Mouse (Mus musculus) bone marrow macrophage, adult 2 months (primary cell): ENCODE data around the gene Car11. TPM values are rescaled to one million over a fixed set of nuclear protein-coding genes. Genes with fewer than 3 reads are reported as not detected.

Experiments used
- H3K27ac ChIP-seq: 2 replicates; pipeline ENCODE4 v1.5.1; 2012; ENCODE audit warnings: low read depth, low read length; ENCODE audit not compliant: insufficient read depth
- H3K4me1 ChIP-seq: 2 replicates; pipeline ENCODE4 v1.6.1; 2012; ENCODE audit warnings: low read length; ENCODE audit not compliant: control insufficient read depth, insufficient read depth
- H3K4me3 ChIP-seq: 2 replicates; pipeline ENCODE4 v1.5.1; 2012; ENCODE audit warnings: mild to moderate bottlenecking, low read length, moderate library complexity; ENCODE audit not compliant: insufficient read depth
- CTCF ChIP-seq: IDR thresholded peaks from 2 replicates; pipeline ENCODE4 v1.5.1; 2012; ENCODE audit warnings: low read depth, mild to moderate bottlenecking, low read length, moderate library complexity
- POLR2A ChIP-seq: IDR thresholded peaks from 2 replicates; pipeline ENCODE4 v1.6.1; 2012; ENCODE audit warnings: mild to moderate bottlenecking, low read depth, low read length, borderline replicate concordance
- polyA plus RNA-seq: library from polyadenylated mRNA; stranded (reverse); fragments of >200 nt; gene quantifications from 2 replicates; pipeline ENCODE4 v1.2.4, GENCODE M21; 2012; ENCODE audit not compliant: missing spikeins, insufficient read depth, insufficient read length

Car11 gene
- polyA plus RNA-seq, 1 experiment: 1.3 TPM

GRCm38 (mm10) chr7:45733477-45733876 is 33.8 kb downstream of the Car11 start:
- H3K4me1 ChIP-seq: no peaks in the 10 kb centered on the region
- H3K27ac ChIP-seq: no peak overlapping the region
- no peak for TF ChIP-seq POLR2A
- no peak for TF ChIP-seq CTCF
- H3K4me3 ChIP-seq: no peak overlapping the region

- H3K27ac ChIP-seq: no peak overlapping the region
- TF ChIP-seq POLR2A: no peak
- TF ChIP-seq CTCF: peak; percentile 65
- peaks cover 7% of the 10 kb centered on the region; the same call in 1 of the 2 replicates for H3K4me1 ChIP-seq
- H3K4me3 ChIP-seq: no peak overlapping the region
Measured at GRCm38 (mm10) chr7:45739162-45739763, 39.6 kb downstream of the Car11 start.

GRCm38 (mm10) chr7:45739820-45740219 is 40.2 kb downstream of the Car11 start:
- H3K4me1 ChIP-seq: peaks cover 7% of the 10 kb centered on the region; the same call in 1 of the 2 replicates
- no peak overlapping the region for H3K4me3 ChIP-seq
- no peak overlapping the region for H3K27ac ChIP-seq
- TF ChIP-seq POLR2A (no peak), CTCF (no peak)

GRCm38 (mm10) chr7:45741308-45741707 is 41.7 kb downstream of the Car11 start:
- Histone ChIP-seq H3K4me1 (peaks cover 7% of the 10 kb centered on the region; the same call in 1 of the 2 replicates), H3K4me3 (peak overlapping the region; percentile 65), H3K27ac (peak overlapping the region; percentile 50)
- TF ChIP-seq CTCF: no peak
- TF ChIP-seq POLR2A: no peak

- Histone ChIP-seq H3K4me3 (peak overlapping the region; percentile 65), H3K4me1 (peaks cover 7% of the 10 kb centered on the region; the same call in 1 of the 2 replicates), H3K27ac (peak overlapping the region; percentile 50)
- TF ChIP-seq CTCF: no peak
- TF ChIP-seq POLR2A: 0 out of 2 replicates have a peak, but pooled peaks have one; percentile 3
Measured at GRCm38 (mm10) chr7:45741777-45742176, 42.1 kb downstream of the Car11 start.

- TF ChIP-seq CTCF: no peak
- no peak for TF ChIP-seq POLR2A
- peak overlapping the region; percentile 65 for H3K4me3 ChIP-seq
- H3K27ac ChIP-seq: peak overlapping the region; percentile 32
- peaks cover 7% of the 10 kb centered on the region; the same call in 1 of the 2 replicates for H3K4me1 ChIP-seq
Measured at GRCm38 (mm10) chr7:45742338-45742737, 42.7 kb downstream of the Car11 start.

GRCm38 (mm10) chr7:45744387-45744786 is 44.7 kb downstream of the Car11 start:
- no peak overlapping the region for H3K4me3 ChIP-seq
- TF ChIP-seq POLR2A (no peak), CTCF (no peak)
- no peak overlapping the region for H3K27ac ChIP-seq
- peaks cover 24% of the 10 kb centered on the region for H3K4me1 ChIP-seq

GRCm38 (mm10) chr7:45746518-45746917 is 46.9 kb downstream of the Car11 start:
- H3K4me1 ChIP-seq: peaks cover 25% of the 10 kb centered on the region
- TF ChIP-seq POLR2A: no peak
- TF ChIP-seq CTCF: peak; percentile 55
- H3K27ac ChIP-seq: no peak overlapping the region
- H3K4me3 ChIP-seq: no peak overlapping the region

- peaks cover 23% of the 10 kb centered on the region for H3K4me1 ChIP-seq
- H3K27ac ChIP-seq: no peak overlapping the region
- H3K4me3 ChIP-seq: no peak overlapping the region
- TF ChIP-seq POLR2A: no peak
- TF ChIP-seq CTCF: no peak
Measured at GRCm38 (mm10) chr7:45747450-45747849, 47.8 kb downstream of the Car11 start.

GRCm38 (mm10) chr7:45748110-45748509 is 48.5 kb downstream of the Car11 start:
- peaks cover 23% of the 10 kb centered on the region for H3K4me1 ChIP-seq
- no peak overlapping the region for H3K27ac ChIP-seq
- no peak overlapping the region for H3K4me3 ChIP-seq
- TF ChIP-seq CTCF (no peak), POLR2A (no peak)

GRCm38 (mm10) chr7:45749401-45749800 is 49.8 kb downstream of the Car11 start:
- no peak for TF ChIP-seq POLR2A
- no peak for TF ChIP-seq CTCF
- Histone ChIP-seq H3K4me3 (no peak overlapping the region), H3K4me1 (peaks cover 23% of the 10 kb centered on the region), H3K27ac (no peak overlapping the region)
